Mouse (Mus musculus) mammary gland, adult 2 months (tissue): Measurements from ENCODE around the gene H2-T22. TPM values are rescaled to one million over a fixed set of nuclear protein-coding genes. Genes with fewer than 3 reads are reported as not detected.

Experiments
- polyA plus RNA-seq: library from polyadenylated mRNA; depleted of rRNA; stranded (reverse); fragments of >200 nt; gene quantifications from 2 replicates; pipeline ENCODE4 v1.2.3, GENCODE M21; 2012; ENCODE audit warnings: low replicate concordance; rRNA removed

H2-T22 gene
- polyA plus RNA-seq = 100 and 107 TPM in 2 replicates

DNA sequence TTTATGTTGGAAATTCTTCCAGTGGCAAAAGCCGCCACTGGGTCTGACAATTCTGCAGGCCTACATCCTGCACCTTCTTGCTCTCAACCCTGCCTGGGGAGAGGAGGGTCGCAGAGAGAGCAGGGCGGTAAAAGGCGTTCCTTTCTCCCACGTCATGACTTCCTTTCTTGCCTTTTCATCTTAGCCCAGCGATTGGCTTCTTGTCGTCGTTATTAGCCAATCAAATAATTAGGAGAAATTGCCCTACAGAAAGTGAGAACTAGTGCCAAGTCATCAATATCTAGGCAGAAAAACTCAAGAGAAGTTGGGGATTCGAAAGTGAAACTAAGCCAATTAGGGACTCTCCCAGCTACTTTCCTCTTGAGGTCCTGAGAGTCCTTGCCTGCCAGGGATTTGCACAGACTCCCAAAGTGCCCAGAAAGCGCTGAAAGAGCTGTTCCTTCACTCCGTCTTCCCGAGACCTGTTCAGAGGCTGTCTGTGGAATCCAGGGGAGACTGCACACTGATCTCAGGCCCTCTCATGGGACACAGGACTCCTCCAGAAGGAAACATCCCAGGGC lies at the start of gene H2-T22, which contains the start of gene Gm6034:
H2-T22 (minus strand) TSS at position 138 of the 560 bp plus-strand sequence.
Gm6034 (plus strand) TSS at position 352 of the 560 bp plus-strand sequence.

DNA sequence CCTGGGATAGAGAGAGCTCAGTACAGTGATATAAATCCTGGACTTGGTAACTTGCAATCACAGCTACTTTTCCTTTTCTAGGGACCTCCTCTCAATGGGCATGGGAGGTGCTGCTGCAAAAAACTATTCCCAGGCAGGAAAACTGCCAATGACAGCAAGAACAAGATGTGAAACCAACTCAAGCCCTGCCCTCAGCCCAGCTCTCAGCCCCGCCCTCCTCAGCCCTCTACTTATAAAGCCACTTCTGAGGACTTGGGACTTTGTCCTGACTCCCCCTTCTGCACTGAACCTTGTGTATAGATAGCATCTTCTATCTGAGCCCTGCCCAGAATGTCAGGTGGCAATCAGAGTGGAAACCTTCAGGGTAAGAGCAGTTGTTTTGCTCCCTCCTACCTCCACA lies 15.8 kb upstream of the H2-T22 start, which contains the start of gene Gm11127:
Gm11127 (minus strand) TSS at position 10 of the 400 bp plus-strand sequence.

DNA sequence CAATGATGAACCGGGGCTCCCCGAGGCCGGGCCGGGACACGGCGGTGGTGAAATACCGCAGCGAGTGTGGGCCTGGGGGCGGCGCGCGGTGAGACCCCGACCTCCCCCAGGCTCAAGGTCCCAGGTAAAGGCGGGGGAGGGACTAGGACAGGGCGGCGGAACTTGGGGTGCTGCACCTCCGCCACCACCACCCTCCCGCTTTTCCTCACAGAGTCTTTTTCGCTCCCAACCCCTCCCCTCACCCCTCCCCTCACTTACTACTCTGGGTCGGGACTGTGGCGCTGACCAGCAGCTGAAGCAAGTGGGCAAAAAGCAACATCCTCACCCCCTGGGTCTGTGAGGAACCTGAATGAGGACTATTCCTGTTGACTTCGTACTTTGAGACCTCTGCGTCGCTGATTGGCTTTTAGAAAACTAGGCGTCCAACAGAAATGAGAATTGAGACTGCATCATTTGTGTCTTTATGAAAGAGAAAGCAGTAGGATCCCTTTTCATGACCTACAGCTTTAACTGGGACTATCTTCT lies 10.1 kb downstream of the H2-T22 start, which contains the start of gene H2-T23:
H2-T23 (minus strand) TSS at position 505 of the 525 bp plus-strand sequence.

GRCm38 (mm10) chr17:36020191-36021073 lies 22.1 kb downstream of the H2-T22 start, which contains the start of gene H2-T24:
H2-T24 (minus strand) TSS chr17:36020560.

Other genes starting within 250 kb of the H2-T22 start
- gene Ier3, start 221.1 kb downstream of the H2-T22 start, polyA plus RNA-seq = 16.7 and 21.8 TPM in 2 replicates
- 63.0 and 72.5 TPM in 2 replicates for gene Flot1, start 219.5 kb downstream of the H2-T22 start, polyA plus RNA-seq
- 364 and 441 TPM in 2 replicates for gene Tubb5, start 204.4 kb downstream of the H2-T22 start, polyA plus RNA-seq
- 9.6 and 11.0 TPM in 2 replicates for gene Mdc1, start 201.2 kb downstream of the H2-T22 start, polyA plus RNA-seq
- 34.4 and 39.7 TPM in 2 replicates for gene Nrm, start 181.4 kb downstream of the H2-T22 start, polyA plus RNA-seq
- 78.6 and 130 TPM in 2 replicates for gene Ppp1r18, start 177.2 kb downstream of the H2-T22 start, polyA plus RNA-seq
- gene Dhx16, start 162.9 kb downstream of the H2-T22 start, polyA plus RNA-seq = 57.7 and 68.8 TPM in 2 replicates
- gene 2310061I04Rik, start 145.3 kb downstream of the H2-T22 start, polyA plus RNA-seq = 74.6 and 74.7 TPM in 2 replicates
- 63.9 and 77.1 TPM in 2 replicates for gene Atat1, start 132.7 kb downstream of the H2-T22 start, polyA plus RNA-seq
- gene Mrps18b, start 126.4 kb downstream of the H2-T22 start, polyA plus RNA-seq = 79.5 and 120 TPM in 2 replicates
- 26.1 and 34.0 TPM in 2 replicates for gene Ppp1r10, start 126.3 kb downstream of the H2-T22 start, polyA plus RNA-seq
- 55.9 and 71.4 TPM in 2 replicates for gene Abcf1, start 73.0 kb downstream of the H2-T22 start, polyA plus RNA-seq
- gene Gnl1, start 62.9 kb downstream of the H2-T22 start, polyA plus RNA-seq = 20.7 and 37.2 TPM in 2 replicates
- gene Prr3, start 62.5 kb downstream of the H2-T22 start, polyA plus RNA-seq = 22.1 and 26.9 TPM in 2 replicates
- gene H2-T24, start 22.2 kb downstream of the H2-T22 start, polyA plus RNA-seq = 8.3 and 9.4 TPM in 2 replicates
- gene H2-T23, start 9.9 kb downstream of the H2-T22 start, polyA plus RNA-seq = 279 and 344 TPM in 2 replicates
- gene Gm6034, start 214 bp upstream of the H2-T22 start, polyA plus RNA-seq = 0.20 TPM in 1 of 2 replicates, not detected in the other
- 0.18 TPM in 1 of 2 replicates, not detected in the other for gene Gm11127, start 15.6 kb upstream of the H2-T22 start, polyA plus RNA-seq
- gene Gm19684, start 78.9 kb upstream of the H2-T22 start, polyA plus RNA-seq = 0.57 and 0.60 TPM in 2 replicates
- gene Gm7030, start 86.7 kb upstream of the H2-T22 start, polyA plus RNA-seq = 0.17 and 0.23 TPM in 2 replicates
- gene Gm8909, start 125.8 kb upstream of the H2-T22 start, polyA plus RNA-seq = 0.17 TPM in 1 of 2 replicates, not detected in the other
- 0.07 TPM in 1 of 2 replicates, not detected in the other for gene H2-T3, start 147.5 kb upstream of the H2-T22 start, polyA plus RNA-seq
- 54.3 and 107 TPM in 2 replicates for gene Rpp21, start 215.3 kb upstream of the H2-T22 start, polyA plus RNA-seq
- gene Trim39, start 229.5 kb upstream of the H2-T22 start, polyA plus RNA-seq = 12.0 and 17.1 TPM in 2 replicates
- not detected in 2 replicates for gene H2-M10.2, start 243.7 kb upstream of the H2-T22 start, polyA plus RNA-seq